Mouse (Mus musculus): Measurements from ENCODE around the gene Gpr179. TPM values are rescaled to one million over a fixed set of nuclear protein-coding genes. Genes with fewer than 3 reads are reported as not detected.

Gene Gpr179
- total and polyA plus RNA-seq, 2 experiments from 2014 or later: 0.61 to 1.8 TPM

DNA sequence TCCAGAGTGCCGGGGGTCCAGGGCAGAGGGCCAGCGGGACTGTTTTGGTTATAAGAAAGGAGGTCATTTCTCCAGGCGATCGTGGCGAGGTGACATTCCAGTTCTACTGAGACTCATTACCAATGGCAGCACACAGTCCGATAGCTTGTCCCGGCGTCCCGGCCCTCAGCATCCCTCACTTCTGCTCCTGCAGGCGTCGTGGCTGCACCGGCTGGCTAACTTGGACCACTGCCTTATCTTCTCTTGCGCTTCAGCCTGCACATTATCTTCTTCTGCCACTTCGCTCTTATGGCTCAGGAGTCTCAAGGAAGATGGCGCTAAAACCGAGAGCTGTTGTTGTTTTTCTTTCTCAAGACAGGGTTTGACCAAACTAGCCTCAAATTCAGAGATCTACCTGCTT, 50.5 kb downstream of the Gpr179 start:
- Histone ChIP-seq H3K4me3 (ENCODE audit: low read length) (no peak overlapping the region), H3K9ac (replicated peaks; ENCODE audit: low read length) (no peak overlapping the region), H3K4me2 (ENCODE audit: low read depth, low read length) (no peak overlapping the region), H3K4me1 (ENCODE audit: insufficient read depth, low read length) (no peaks in the 10 kb centered on the region), H3K27me3 (ENCODE audit: insufficient read depth, low read length) (no peaks in the 10 kb centered on the region), H3K36me3 (ENCODE audit: insufficient read depth, low read length) (no peaks in the 10 kb centered on the region), H3K9me3 (ENCODE audit: low read length) (no peaks in the 10 kb centered on the region), H3K27ac (no peak overlapping the region)
- no peak for TF ChIP-seq CTCF (IDR thresholded peaks at IDR 0.05; ENCODE audit: low read depth)
- DNase-seq (ENCODE audit: low spot score): no peak
- 69% methylated on average over 16 of the region's 16 CpGs for WGBS
- no peak for ATAC-seq

DNA sequence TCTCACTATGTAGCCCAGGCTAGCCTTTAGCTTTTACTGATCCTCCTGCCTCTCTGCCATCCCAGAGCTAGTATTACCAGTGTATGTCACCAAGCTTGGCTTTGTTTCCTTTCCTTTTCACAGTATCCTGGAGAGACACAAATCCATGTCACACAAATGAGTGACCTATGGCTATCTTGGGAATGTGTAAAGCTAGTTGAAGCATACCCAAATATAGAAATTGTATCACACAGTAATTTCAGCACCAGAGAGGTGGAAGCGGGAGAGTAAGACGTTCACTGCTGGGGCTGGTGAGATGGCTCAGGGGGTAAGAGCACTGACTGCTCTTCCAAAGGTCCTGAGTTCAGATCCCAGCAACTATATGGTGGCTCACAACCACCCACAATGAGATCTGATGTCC, 51.9 kb downstream of the Gpr179 start:
- Histone ChIP-seq H3K4me3 (ENCODE audit: low read length) (no peak overlapping the region), H3K4me1 (ENCODE audit: insufficient read depth, low read length) (no peaks in the 10 kb centered on the region), H3K36me3 (ENCODE audit: insufficient read depth, low read length) (no peaks in the 10 kb centered on the region), H3K9ac (replicated peaks; ENCODE audit: low read length) (no peak overlapping the region), H3K27ac (no peak overlapping the region), H3K27me3 (ENCODE audit: insufficient read depth, low read length) (no peaks in the 10 kb centered on the region), H3K4me2 (ENCODE audit: low read depth, low read length) (no peak overlapping the region), H3K9me3 (ENCODE audit: low read length) (no peaks in the 10 kb centered on the region)
- DNase-seq (ENCODE audit: low spot score) (no peak), ATAC-seq (no peak)
- no peak for TF ChIP-seq CTCF (IDR thresholded peaks at IDR 0.05; ENCODE audit: low read depth)
- WGBS: 92% methylated on average over 2 of the region's 2 CpGs

DNA sequence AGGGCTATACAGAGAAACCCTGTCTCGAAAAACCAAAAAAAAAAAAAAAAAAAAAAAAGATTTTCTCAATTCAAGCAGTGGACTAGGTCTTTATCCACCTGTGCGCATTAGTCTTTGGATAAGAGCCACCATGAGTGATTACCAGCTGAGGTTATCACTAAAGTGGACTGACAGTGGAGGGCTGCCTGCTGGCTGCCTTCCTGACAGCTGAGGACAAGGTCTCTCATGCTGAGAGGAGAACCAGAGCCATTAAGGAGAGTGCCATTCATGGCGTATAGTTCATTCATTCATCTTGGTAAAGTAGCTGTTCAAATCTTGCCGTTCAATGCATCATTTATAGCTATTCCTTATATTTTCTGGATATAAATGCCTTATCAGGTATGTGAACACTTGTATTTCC, 55.3 kb downstream of the Gpr179 start:
- Histone ChIP-seq H3K4me3 (ENCODE audit: low read length) (no peak overlapping the region), H3K4me2 (ENCODE audit: low read depth, low read length) (no peak overlapping the region), H3K9me3 (ENCODE audit: low read length) (no peaks in the 10 kb centered on the region), H3K36me3 (ENCODE audit: insufficient read depth, low read length) (no peaks in the 10 kb centered on the region), H3K9ac (replicated peaks; ENCODE audit: low read length) (no peak overlapping the region), H3K4me1 (ENCODE audit: insufficient read depth, low read length) (no peaks in the 10 kb centered on the region), H3K27ac (no peak overlapping the region), H3K27me3 (ENCODE audit: insufficient read depth, low read length) (no peaks in the 10 kb centered on the region)
- WGBS: 82% methylated on average over 3 of the region's 4 CpGs
- no peak for DNase-seq (ENCODE audit: low spot score)
- ATAC-seq: no peak
- TF ChIP-seq CTCF (IDR thresholded peaks at IDR 0.05; ENCODE audit: low read depth): no peak

DNA sequence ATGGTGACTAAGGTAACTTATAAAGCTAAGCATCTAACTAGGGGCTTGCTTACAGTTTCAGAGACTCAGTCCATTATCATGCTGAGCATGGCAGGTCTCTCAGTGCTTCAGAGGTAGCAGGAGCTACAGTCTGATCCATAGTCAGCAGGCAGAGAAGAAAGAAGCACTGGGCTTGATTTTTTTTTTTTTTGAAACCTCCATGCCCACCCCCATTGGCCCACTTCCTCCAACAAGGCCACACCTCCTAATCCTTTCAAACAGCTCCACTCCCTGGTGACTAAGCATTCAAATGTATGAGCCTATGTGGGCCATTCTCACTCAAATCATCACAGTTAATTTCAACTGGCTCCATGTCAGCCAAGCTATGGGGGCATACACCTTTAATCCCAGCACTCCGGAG, 59.1 kb downstream of the Gpr179 start:
- Histone ChIP-seq H3K9ac (replicated peaks; ENCODE audit: low read length) (no peak overlapping the region), H3K4me1 (ENCODE audit: insufficient read depth, low read length) (no peaks in the 10 kb centered on the region), H3K27me3 (ENCODE audit: insufficient read depth, low read length) (no peaks in the 10 kb centered on the region), H3K4me2 (ENCODE audit: low read depth, low read length) (no peak overlapping the region), H3K36me3 (ENCODE audit: insufficient read depth, low read length) (no peaks in the 10 kb centered on the region), H3K4me3 (ENCODE audit: low read length) (no peak overlapping the region), H3K9me3 (ENCODE audit: low read length) (no peaks in the 10 kb centered on the region), H3K27ac (no peak overlapping the region)
- no peak for ATAC-seq
- TF ChIP-seq CTCF (IDR thresholded peaks at IDR 0.05; ENCODE audit: low read depth): no peak
- no peak for DNase-seq (ENCODE audit: low spot score)
- WGBS: 88% methylated on average over 1 of the region's 1 CpGs

DNA sequence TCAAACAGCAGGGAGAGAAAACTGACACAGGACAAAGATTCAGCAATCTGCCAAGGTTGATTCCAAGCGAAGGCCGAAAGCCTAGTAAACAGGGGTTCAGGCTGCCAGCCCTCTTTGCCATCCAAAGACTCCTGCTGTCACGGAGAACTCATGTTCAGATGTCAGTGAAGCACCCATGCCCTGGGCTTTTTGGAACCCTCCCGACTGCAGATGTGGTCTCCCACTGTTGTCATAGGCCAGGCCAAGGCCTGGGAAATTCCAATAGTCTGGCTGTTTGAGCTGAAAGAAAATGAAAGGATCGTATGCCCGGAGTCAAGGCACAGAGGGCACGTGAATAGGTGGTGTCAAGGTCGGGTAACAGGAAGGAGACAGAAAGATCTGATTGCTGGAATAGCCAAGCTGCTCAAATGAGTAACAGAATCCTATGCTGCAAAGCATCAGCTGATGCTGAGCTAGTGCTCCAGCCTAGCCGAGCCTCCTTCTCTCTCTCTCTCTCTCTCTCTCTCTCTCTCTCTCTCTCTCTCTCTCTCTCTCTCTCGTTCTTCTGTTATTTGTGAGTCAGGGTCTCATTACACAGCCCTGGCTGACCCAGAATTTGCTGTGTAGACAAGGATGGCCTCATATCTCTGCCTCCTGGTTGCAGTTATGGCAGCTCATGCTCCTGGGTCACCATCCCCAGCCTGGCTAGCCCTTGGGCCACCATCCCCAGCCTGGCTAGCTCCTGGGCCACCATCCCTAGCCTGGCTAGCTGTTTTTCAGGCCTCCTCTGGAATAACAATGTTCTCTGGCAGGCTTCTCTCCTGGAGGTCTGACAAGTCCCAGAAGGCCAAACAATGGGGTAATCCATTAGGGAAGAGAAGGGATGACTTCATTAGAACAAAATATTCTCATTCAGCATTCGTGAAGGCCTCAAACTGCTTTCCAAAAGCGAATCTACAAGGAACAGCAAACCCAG, 62.3 kb downstream of the Gpr179 start:
- Histone ChIP-seq H3K27me3 (ENCODE audit: insufficient read depth, low read length) (no peaks in the 10 kb centered on the region), H3K9me3 (ENCODE audit: low read length) (no peaks in the 10 kb centered on the region), H3K9ac (replicated peaks; ENCODE audit: low read length) (no peak overlapping the region), H3K27ac (peak overlapping the region; percentile 22; the same call in 1 of the 2 replicates), H3K4me1 (ENCODE audit: insufficient read depth, low read length) (no peaks in the 10 kb centered on the region), H3K36me3 (ENCODE audit: insufficient read depth, low read length) (no peaks in the 10 kb centered on the region), H3K4me3 (ENCODE audit: low read length) (no peak overlapping the region), H3K4me2 (ENCODE audit: low read depth, low read length) (no peak overlapping the region)
- DNase-seq (ENCODE audit: low spot score): peak; percentile 17
- no peak for TF ChIP-seq CTCF (IDR thresholded peaks at IDR 0.05; ENCODE audit: low read depth)
- no peak for ATAC-seq
- 30% methylated on average over 11 of the region's 12 CpGs for WGBS

DNA sequence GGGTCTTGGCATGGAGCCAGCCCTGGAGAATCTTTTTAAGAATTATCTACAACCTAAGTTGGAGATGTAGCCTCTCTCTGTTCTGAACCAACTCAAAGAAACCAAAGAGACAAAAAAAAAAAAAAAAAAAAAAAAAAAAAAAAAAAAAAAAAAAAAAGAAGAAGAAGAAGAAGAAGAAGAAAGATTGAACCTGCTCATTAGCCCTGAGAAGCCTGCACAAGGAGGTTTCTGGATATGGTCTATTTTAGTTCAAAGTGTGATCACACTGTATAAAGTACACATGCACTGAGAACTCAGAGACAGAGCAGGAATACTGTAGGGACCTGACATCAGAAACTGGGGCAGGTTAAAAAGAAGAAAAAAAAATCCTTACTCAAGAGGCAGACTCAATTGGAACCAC, 64.2 kb downstream of the Gpr179 start:
- no peak for ATAC-seq
- Histone ChIP-seq H3K4me1 (ENCODE audit: insufficient read depth, low read length) (no peaks in the 10 kb centered on the region), H3K9me3 (ENCODE audit: low read length) (no peaks in the 10 kb centered on the region), H3K4me3 (ENCODE audit: low read length) (no peak overlapping the region), H3K27me3 (ENCODE audit: insufficient read depth, low read length) (no peaks in the 10 kb centered on the region), H3K4me2 (ENCODE audit: low read depth, low read length) (no peak overlapping the region), H3K27ac (no peak overlapping the region), H3K36me3 (ENCODE audit: insufficient read depth, low read length) (no peaks in the 10 kb centered on the region), H3K9ac (replicated peaks; ENCODE audit: low read length) (no peak overlapping the region)
- no peak for DNase-seq (ENCODE audit: low spot score)
- TF ChIP-seq CTCF (IDR thresholded peaks at IDR 0.05; ENCODE audit: low read depth): no peak

DNA sequence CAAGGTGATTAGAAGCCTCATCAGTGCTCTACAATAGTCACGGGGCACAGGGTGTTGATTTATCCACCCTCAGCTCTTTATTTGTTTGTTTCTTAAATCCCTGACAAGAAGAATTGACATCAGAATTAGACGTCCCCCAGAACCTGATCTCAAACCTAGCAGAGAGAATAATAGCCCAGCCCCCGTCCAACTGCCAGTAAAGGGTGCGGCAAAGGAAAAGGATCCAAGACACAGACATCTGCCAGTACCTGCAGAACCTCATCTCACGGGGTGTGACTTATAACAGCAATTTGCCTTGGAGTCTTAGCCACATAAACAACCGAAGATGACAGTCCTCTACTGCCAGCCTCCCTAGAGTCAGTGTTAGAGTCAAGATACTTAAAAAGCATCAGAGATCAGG, 64.9 kb downstream of the Gpr179 start:
- no peak overlapping the region for H3K4me3 ChIP-seq (ENCODE audit: low read length)
- ATAC-seq: no peak
- H3K36me3 ChIP-seq (ENCODE audit: insufficient read depth, low read length): no peaks in the 10 kb centered on the region
- WGBS: 59% methylated on average over 6 of the region's 6 CpGs
- H3K27ac ChIP-seq: no peak overlapping the region
- H3K9ac ChIP-seq (replicated peaks; ENCODE audit: low read length): no peak overlapping the region
- H3K4me2 ChIP-seq (ENCODE audit: low read depth, low read length): no peak overlapping the region
- no peak for DNase-seq (ENCODE audit: low spot score)
- no peaks in the 10 kb centered on the region for H3K9me3 ChIP-seq (ENCODE audit: low read length)
- no peak for TF ChIP-seq CTCF (IDR thresholded peaks at IDR 0.05; ENCODE audit: low read depth)
- no peaks in the 10 kb centered on the region for H3K4me1 ChIP-seq (ENCODE audit: insufficient read depth, low read length)
- no peaks in the 10 kb centered on the region for H3K27me3 ChIP-seq (ENCODE audit: insufficient read depth, low read length)
